Comparison of ENCODE assay signal across 12 mouse cellular contexts in genomic region chr1:53845854-53846253, GRCm38 (mm10).
DNase-seq lines count a peak whose midpoint lies in the region; ATAC-seq and TF ChIP-seq lines count a peak whose summit lies in the region.
"Had no signal": no experiment of that assay in that cellular context is flagged by ENCODE, and none has a peak within 500 bp of the region (broad histone marks: within the 10 kb centered on the region; RNA-seq: fewer than 3 reads in every experiment).

No protein-coding gene starts in this region.

- H3K4me3 ChIP-seq in lung, embryonic 15.5 days = no peak overlapping the region
- no peak overlapping the region for H3K4me3 ChIP-seq in stomach, embryonic 15.5 days (replicated peaks)
- H3K4me3 ChIP-seq: forebrain, embryonic 10.5 days; hindbrain, embryonic 15.5 days; liver, embryonic 13.5 days; midbrain, embryonic 15.5 days had no signal

- no peak overlapping the region for H3K9ac ChIP-seq in lung, embryonic 15.5 days
- H3K9ac ChIP-seq in stomach, embryonic 15.5 days = no peak overlapping the region
- H3K9ac ChIP-seq: hindbrain, embryonic 15.5 days; liver, embryonic 13.5 days; midbrain, embryonic 15.5 days had no signal

- WGBS in lung, embryonic 15.5 days = 28% methylated on average over 8 of the region's 8 CpGs
- WGBS in stomach, embryonic 15.5 days = 46% methylated on average over 8 of the region's 8 CpGs

- no peaks in the 10 kb centered on the region for H3K36me3 ChIP-seq in lung, embryonic 15.5 days
- H3K36me3 ChIP-seq in stomach, embryonic 15.5 days = no peaks in the 10 kb centered on the region
- H3K36me3 ChIP-seq: forebrain, embryonic 10.5 days; liver, embryonic 13.5 days had no signal

- no peak for DNase-seq in lung, postnatal 10 days
- DNase-seq in Patski (ENCODE audit: low read depth, low spot score) = peak; percentile 30
- DNase-seq in induced T-regulatory cell, adult 2 months (ENCODE audit: low read depth) = peak; percentile 30
- DNase-seq in gastrocnemius, adult 18-20 months (ENCODE audit: low spot score) = no peak
- no peak for DNase-seq in layer of hippocampus, adult 9-10 months (ENCODE audit: low spot score)
- DNase-seq: cerebellum, postnatal 14 days; liver, embryonic 13.5 days had no signal

- POLR2A ChIA-PET in Patski (lab: Charles Lee) = interaction anchor here (0.7 kb wide), 1 partner anchor 28 kb away, joined by 3 read pairs; no protein-coding TSS in a partner anchor

- H3K4me1 ChIP-seq in lung, embryonic 15.5 days = peaks cover 25% of the 10 kb centered on the region
- H3K4me1 ChIP-seq in stomach, embryonic 15.5 days = no peaks in the 10 kb centered on the region
- H3K4me1 ChIP-seq: hindbrain, embryonic 15.5 days; midbrain, embryonic 15.5 days had no signal

- ATAC-seq in lung, embryonic 15.5 days (ENCODE audit: borderline replicate concordance, extremely low read depth, low FRiP score, low TSS enrichment) = peak; percentile 80
- ATAC-seq in Patski = peak; percentile 62
- peak; percentile 70 for ATAC-seq in stomach, embryonic 15.5 days (ENCODE audit: insufficient read depth, low FRiP score, low read depth)
- ATAC-seq: midbrain, embryonic 15.5 days had no signal

- in situ Hi-C loops in Patski (cut with MboI; ENCODE audit: low pct_unique_long_range_greater_than_20kb) = no loop called here

- TF ChIP-seq CTCF in Patski (IDR thresholded peaks at IDR 0.05) = no peak

- H3K27ac ChIP-seq in lung, embryonic 15.5 days = peak overlapping the region; percentile 72
- peak overlapping the region; percentile 88 for H3K27ac ChIP-seq in stomach, embryonic 15.5 days
- H3K27ac ChIP-seq: forebrain, embryonic 10.5 days; hindbrain, embryonic 15.5 days; liver, embryonic 13.5 days; midbrain, embryonic 15.5 days had no signal

- no peaks in the 10 kb centered on the region for H3K27me3 ChIP-seq in lung, embryonic 15.5 days
- no peaks in the 10 kb centered on the region for H3K27me3 ChIP-seq in Patski
- H3K27me3 ChIP-seq in stomach, embryonic 15.5 days (replicated peaks) = no peaks in the 10 kb centered on the region
- H3K27me3 ChIP-seq: hindbrain, embryonic 15.5 days; liver, embryonic 13.5 days; midbrain, embryonic 15.5 days had no signal

- H3K4me2 ChIP-seq in lung, embryonic 15.5 days = no peak overlapping the region
- no peak overlapping the region for H3K4me2 ChIP-seq in stomach, embryonic 15.5 days
- H3K4me2 ChIP-seq: hindbrain, embryonic 15.5 days; liver, embryonic 13.5 days; midbrain, embryonic 15.5 days had no signal

- CTCF ChIA-PET in Patski (lab: Charles Lee) = interaction anchor here (0.8 to 5.6 kb wide), 3 partner anchors 12 to 38 kb away, joined by 3 to 30 read pairs (median 3); no protein-coding TSS in a partner anchor

- no peaks in the 10 kb centered on the region for H3K9me3 ChIP-seq in lung, embryonic 15.5 days
- H3K9me3 ChIP-seq in stomach, embryonic 15.5 days = no peaks in the 10 kb centered on the region
- H3K9me3 ChIP-seq: forebrain, embryonic 10.5 days; hindbrain, embryonic 15.5 days; liver, embryonic 13.5 days; midbrain, embryonic 15.5 days had no signal

Comparison
In these comparisons a context has a peak if more than half of its experiments do, and no peak if none do; other contexts are left out.
1. DNase-seq: peak in Patski (single experiment) and induced T-regulatory cell, adult 2 months (single experiment); none in lung, postnatal 10 days (single experiment), gastrocnemius, adult 18-20 months (single experiment) and layer of hippocampus, adult 9-10 months (single experiment).
2. Peak in every context shown above with its lines, with median percentiles within 50 percentile points of each other: ATAC-seq.